Mouse (Mus musculus) heart, postnatal 14 days (tissue): ENCODE measurements around the gene 4933436I01Rik. TPM values are rescaled to one million over a fixed set of nuclear protein-coding genes. Genes with fewer than 3 reads are reported as not detected.

Source experiments
- DNase-seq, 2 experiments: peaks; one replicate each; pipeline ENCODE4 v3.0.0; 2021 to 2022
- intact Hi-C: fragments of 180-260 bp; cut with DNase I; formaldehyde crosslinking; loops from one replicate; pipeline ENCODE4 v1.15.1; 2025
- long read RNA-seq, 2 experiments: library from polyadenylated mRNA; stranded (forward); transcript quantifications; one replicate each; pipeline ENCODE4 v2.0.0; 2021
- total RNA-seq, 2 experiments: library from RNA; stranded (reverse); gene quantifications; 2 replicates each; pipeline ENCODE4 v1.2.3; 2021

The 4933436I01Rik gene
- total RNA-seq: not detected
- long read RNA-seq, experiment 1: 0 reads
- long read RNA-seq, experiment 2: 0 reads

- intact Hi-C loops: no loop called here
- no peak for DNase-seq
These were observed at the start of gene 4933436I01Rik for GRCm38 (mm10) chrX:67921350-67921749. 4933436I01Rik (minus strand) TSS chrX:67921450.

- intact Hi-C loops: no loop called here
- DNase-seq: peak in 1 of 2 experiments; percentile 4
These were observed 3.7 kb upstream of the 4933436I01Rik start for GRCm38 (mm10) chrX:67924769-67925470.

GRCm38 (mm10) chrX:67883406-67883805 is 37.8 kb downstream of the 4933436I01Rik start:
- DNase-seq: no peak
- intact Hi-C loops: no loop called here

Other genes with a start within 250 kb of the 4933436I01Rik start
- not detected for gene Gm1140, start 227.9 kb downstream of the 4933436I01Rik start, total RNA-seq
- not detected for gene Gm14692, start 225.8 kb downstream of the 4933436I01Rik start, total RNA-seq